Mouse (Mus musculus): ENCODE results near the gene Plscr3. TPM values are rescaled to one million over a fixed set of nuclear protein-coding genes. Genes with fewer than 3 reads are reported as not detected.

The Plscr3 gene
- polyA plus RNA-seq, 1 experiment from 2014 or later: 64.6 TPM

- Histone ChIP-seq H3K4me1 (replicated peaks; ENCODE audit: control insufficient read depth, insufficient read depth, low read length) (peaks cover 6% of the 10 kb centered on the region; the same call in 1 of the 2 replicates), H3K36me3 (ENCODE audit: control insufficient read depth, insufficient read depth, low read length) (no peaks in the 10 kb centered on the region), H3K9me3 (ENCODE audit: control insufficient read depth, low read length) (no peaks in the 10 kb centered on the region), H3K27ac (ENCODE audit: low read depth, low read length) (no peak within 1 kb of the TSS), H3K27me3 (ENCODE audit: control insufficient read depth, insufficient read depth, low read length) (peaks cover 5% of the 10 kb centered on the region; the same call in 1 of the 2 replicates), H3K4me3 (ENCODE audit: low read depth, low read length) (0 out of 2 replicates have a peak within 1 kb of the TSS, but pooled peaks have one; percentile 6), H3K9ac (ENCODE audit: low read length) (peak within 1 kb of the TSS; percentile 29), H3K4me2 (ENCODE audit: low read depth, low read length, severe bottlenecking) (peak within 1 kb of the TSS; percentile 43; the same call in 1 of the 2 replicates)
- no peak for ATAC-seq (replicated peaks; ENCODE audit: low FRiP score)
- no peak for DNase-seq (ENCODE audit: low spot score)
- 92% methylated on average over 11 of the region's 11 CpGs for WGBS
Measured at GRCm38 (mm10) chr11:69877878-69878277, 31.7 kb downstream of the Plscr3 start, which contains the start of gene Tmem95. Gene Tmem95, minus strand, starts transcription at chr11:69878018.

GRCm38 (mm10) chr11:69878399-69878798 lies 32.2 kb downstream of the Plscr3 start:
- peaks cover 6% of the 10 kb centered on the region; the same call in 1 of the 2 replicates for H3K4me1 ChIP-seq (replicated peaks; ENCODE audit: control insufficient read depth, insufficient read depth, low read length)
- no peak overlapping the region for H3K4me3 ChIP-seq (ENCODE audit: low read depth, low read length)
- 84% methylated on average over 3 of the region's 3 CpGs for WGBS
- peaks cover 5% of the 10 kb centered on the region; the same call in 1 of the 2 replicates for H3K27me3 ChIP-seq (ENCODE audit: control insufficient read depth, insufficient read depth, low read length)
- ATAC-seq (replicated peaks; ENCODE audit: low FRiP score): no peak
- H3K4me2 ChIP-seq (ENCODE audit: low read depth, low read length, severe bottlenecking): no peak overlapping the region
- DNase-seq (ENCODE audit: low spot score): no peak
- H3K36me3 ChIP-seq (ENCODE audit: control insufficient read depth, insufficient read depth, low read length): no peaks in the 10 kb centered on the region
- H3K27ac ChIP-seq (ENCODE audit: low read depth, low read length): no peak overlapping the region
- no peaks in the 10 kb centered on the region for H3K9me3 ChIP-seq (ENCODE audit: control insufficient read depth, low read length)
- H3K9ac ChIP-seq (ENCODE audit: low read length): no peak overlapping the region

GRCm38 (mm10) chr11:69878952-69879351 lies 32.8 kb downstream of the Plscr3 start:
- no peak overlapping the region for H3K4me2 ChIP-seq (ENCODE audit: low read depth, low read length, severe bottlenecking)
- peaks cover 6% of the 10 kb centered on the region; the same call in 1 of the 2 replicates for H3K4me1 ChIP-seq (replicated peaks; ENCODE audit: control insufficient read depth, insufficient read depth, low read length)
- H3K4me3 ChIP-seq (ENCODE audit: low read depth, low read length): no peak overlapping the region

GRCm38 (mm10) chr11:69879711-69880110 lies 33.5 kb downstream of the Plscr3 start:
- H3K36me3 ChIP-seq (ENCODE audit: control insufficient read depth, insufficient read depth, low read length): no peaks in the 10 kb centered on the region
- H3K4me3 ChIP-seq (ENCODE audit: low read depth, low read length): peak overlapping the region; percentile 39
- H3K9me3 ChIP-seq (ENCODE audit: control insufficient read depth, low read length): no peaks in the 10 kb centered on the region
- no peak overlapping the region for H3K27ac ChIP-seq (ENCODE audit: low read depth, low read length)
- H3K9ac ChIP-seq (ENCODE audit: low read length): no peak overlapping the region
- peak overlapping the region; percentile 67; the same call in 1 of the 2 replicates for H3K4me2 ChIP-seq (ENCODE audit: low read depth, low read length, severe bottlenecking)
- WGBS: 53% methylated on average over 15 of the region's 15 CpGs
- ATAC-seq (replicated peaks; ENCODE audit: low FRiP score) (no peak), DNase-seq (ENCODE audit: low spot score) (no peak)
- H3K27me3 ChIP-seq (ENCODE audit: control insufficient read depth, insufficient read depth, low read length): peaks cover 5% of the 10 kb centered on the region; the same call in 1 of the 2 replicates
- peaks cover 6% of the 10 kb centered on the region; the same call in 1 of the 2 replicates for H3K4me1 ChIP-seq (replicated peaks; ENCODE audit: control insufficient read depth, insufficient read depth, low read length)

More at GRCm38 (mm10) chr11:69878952-69879351, 32.8 kb downstream of the Plscr3 start:
- ATAC-seq (replicated peaks; ENCODE audit: low FRiP score) (no peak), DNase-seq (ENCODE audit: low spot score) (no peak)
- Histone ChIP-seq H3K36me3 (ENCODE audit: control insufficient read depth, insufficient read depth, low read length) (no peaks in the 10 kb centered on the region), H3K9ac (ENCODE audit: low read length) (no peak overlapping the region), H3K27ac (ENCODE audit: low read depth, low read length) (no peak overlapping the region), H3K9me3 (ENCODE audit: control insufficient read depth, low read length) (no peaks in the 10 kb centered on the region), H3K27me3 (ENCODE audit: control insufficient read depth, insufficient read depth, low read length) (peaks cover 5% of the 10 kb centered on the region; the same call in 1 of the 2 replicates)
- 95% methylated on average over 6 of the region's 6 CpGs for WGBS

GRCm38 (mm10) chr11:69880506-69880852 lies 34.3 kb downstream of the Plscr3 start:
- Histone ChIP-seq H3K36me3 (ENCODE audit: control insufficient read depth, insufficient read depth, low read length) (no peaks in the 10 kb centered on the region), H3K4me2 (ENCODE audit: low read depth, low read length, severe bottlenecking) (peak overlapping the region; percentile 67), H3K9ac (ENCODE audit: low read length) (peak overlapping the region; percentile 48), H3K4me1 (replicated peaks; ENCODE audit: control insufficient read depth, insufficient read depth, low read length) (peaks cover 6% of the 10 kb centered on the region; the same call in 1 of the 2 replicates), H3K27ac (ENCODE audit: low read depth, low read length) (peak overlapping the region; percentile 32), H3K4me3 (ENCODE audit: low read depth, low read length) (peak overlapping the region; percentile 39), H3K27me3 (ENCODE audit: control insufficient read depth, insufficient read depth, low read length) (peaks cover 5% of the 10 kb centered on the region; the same call in 1 of the 2 replicates), H3K9me3 (ENCODE audit: control insufficient read depth, low read length) (no peaks in the 10 kb centered on the region)
- ATAC-seq (replicated peaks; ENCODE audit: low FRiP score) (no peak), DNase-seq (ENCODE audit: low spot score) (peak; percentile 80)
- under 1% methylated on average over 18 of the region's 18 CpGs for whole genome bisulfite sequencing

GRCm38 (mm10) chr11:69880853-69881603 lies 34.9 kb downstream of the Plscr3 start, which contains the start of gene Kctd11:
Gene Kctd11, minus strand, starts transcription at chr11:69881406.
- Histone ChIP-seq H3K27me3 (ENCODE audit: control insufficient read depth, insufficient read depth, low read length) (peaks cover 5% of the 10 kb centered on the region; the same call in 1 of the 2 replicates), H3K36me3 (ENCODE audit: control insufficient read depth, insufficient read depth, low read length) (no peaks in the 10 kb centered on the region), H3K9ac (ENCODE audit: low read length) (peak within 1 kb of the TSS; percentile 48), H3K27ac (ENCODE audit: low read depth, low read length) (peak within 1 kb of the TSS; percentile 32), H3K9me3 (ENCODE audit: control insufficient read depth, low read length) (no peaks in the 10 kb centered on the region), H3K4me1 (replicated peaks; ENCODE audit: control insufficient read depth, insufficient read depth, low read length) (peaks cover 6% of the 10 kb centered on the region; the same call in 1 of the 2 replicates), H3K4me2 (ENCODE audit: low read depth, low read length, severe bottlenecking) (peak within 1 kb of the TSS; percentile 67), H3K4me3 (ENCODE audit: low read depth, low read length) (peak within 1 kb of the TSS; percentile 39)
- ATAC-seq (replicated peaks; ENCODE audit: low FRiP score): peak; percentile 85
- DNase-seq (ENCODE audit: low spot score): peak; percentile 88
- WGBS: under 1% methylated on average over 46 of the region's 46 CpGs

- Histone ChIP-seq H3K9ac (ENCODE audit: low read length) (0 out of 2 replicates have a peak overlapping the region, but pooled peaks have one; percentile 30), H3K9me3 (ENCODE audit: control insufficient read depth, low read length) (no peaks in the 10 kb centered on the region), H3K4me1 (replicated peaks; ENCODE audit: control insufficient read depth, insufficient read depth, low read length) (peaks cover 6% of the 10 kb centered on the region; the same call in 1 of the 2 replicates), H3K27me3 (ENCODE audit: control insufficient read depth, insufficient read depth, low read length) (peaks cover 5% of the 10 kb centered on the region; the same call in 1 of the 2 replicates), H3K4me2 (ENCODE audit: low read depth, low read length, severe bottlenecking) (peak overlapping the region; percentile 67; the same call in 1 of the 2 replicates), H3K36me3 (ENCODE audit: control insufficient read depth, insufficient read depth, low read length) (no peaks in the 10 kb centered on the region), H3K27ac (ENCODE audit: low read depth, low read length) (no peak overlapping the region), H3K4me3 (ENCODE audit: low read depth, low read length) (peak overlapping the region; percentile 39)
- ATAC-seq (replicated peaks; ENCODE audit: low FRiP score) (no peak), DNase-seq (ENCODE audit: low spot score) (no peak)
- 59% methylated on average over 21 of the region's 21 CpGs for WGBS
Measured at GRCm38 (mm10) chr11:69881787-69882670, 35.9 kb downstream of the Plscr3 start.

- ATAC-seq (replicated peaks; ENCODE audit: low FRiP score) (no peak), DNase-seq (ENCODE audit: low spot score) (no peak)
- H3K9me3 ChIP-seq (ENCODE audit: control insufficient read depth, low read length): no peaks in the 10 kb centered on the region
- H3K27ac ChIP-seq (ENCODE audit: low read depth, low read length): no peak overlapping the region
- no peak overlapping the region for H3K4me3 ChIP-seq (ENCODE audit: low read depth, low read length)
- peaks cover 5% of the 10 kb centered on the region; the same call in 1 of the 2 replicates for H3K27me3 ChIP-seq (ENCODE audit: control insufficient read depth, insufficient read depth, low read length)
- no peaks in the 10 kb centered on the region for H3K36me3 ChIP-seq (ENCODE audit: control insufficient read depth, insufficient read depth, low read length)
- no peak overlapping the region for H3K9ac ChIP-seq (ENCODE audit: low read length)
- H3K4me2 ChIP-seq (ENCODE audit: low read depth, low read length, severe bottlenecking): no peak overlapping the region
- peaks cover 4% of the 10 kb centered on the region; the same call in 1 of the 2 replicates for H3K4me1 ChIP-seq (replicated peaks; ENCODE audit: control insufficient read depth, insufficient read depth, low read length)
- 61% methylated on average over 4 of the region's 4 CpGs for WGBS
Measured at GRCm38 (mm10) chr11:69883066-69883465, 36.9 kb downstream of the Plscr3 start.

Measured in forebrain, embryonic 11.5 days (tissue).